Mouse (Mus musculus) ES-Bruce4 (cell line): ENCODE results near the gene Vps26c.

Experiments used
- CTCF ChIP-seq: IDR thresholded peaks from one replicate; pipeline ENCODE4 v1.8.1; 2011; ENCODE audit warnings: low read depth, low read length
- EP300 ChIP-seq: IDR thresholded peaks from 2 replicates; pipeline ENCODE4 v1.6.1; 2011; ENCODE audit warnings: low read depth, low read length; ENCODE audit not compliant: insufficient read depth
- POLR2A ChIP-seq: IDR thresholded peaks from one replicate; pipeline ENCODE4 v1.8.1; 2011; ENCODE audit warnings: low read length; ENCODE audit not compliant: insufficient read depth

DNA sequence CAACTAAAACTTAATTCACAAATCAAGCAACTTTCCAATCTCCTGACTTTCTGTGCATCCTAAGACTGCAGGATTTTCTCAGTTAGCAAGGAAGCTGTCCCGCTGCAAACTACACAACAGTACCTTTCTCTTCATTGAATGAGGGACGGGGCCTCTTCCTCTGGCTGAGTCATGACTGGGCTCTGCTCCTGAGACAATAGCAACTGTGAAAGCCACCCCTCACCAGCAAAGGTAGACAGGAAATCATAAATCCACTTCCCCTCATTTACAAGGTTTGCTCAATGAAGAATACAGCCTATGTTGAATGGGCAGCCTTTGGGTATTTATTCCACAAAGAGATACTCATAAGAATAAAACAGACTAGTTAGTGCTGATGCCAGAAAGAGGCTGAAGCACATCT lies 16.6 kb downstream of the Vps26c start:
- TF ChIP-seq CTCF: no peak
- TF ChIP-seq POLR2A: no peak
- TF ChIP-seq EP300: no peak
